Mouse (Mus musculus): ENCODE measurements around the gene Zfp936. TPM values are rescaled to one million over a fixed set of nuclear protein-coding genes. Genes with fewer than 3 reads are reported as not detected.
"Not testable (repeated sequence)": the region's sequence is repeated elsewhere in the genome, so short reads cannot be mapped to it uniquely, and the experiment has no call there.

Zfp936 gene
- polyA plus RNA-seq (2012; rRNA removed) = not detected in 2 replicates

GRCm38 (mm10) chr7:43113929-43114328 is at the start of gene Zfp936:
TSS of gene Zfp936 (plus strand) at chr7:43114229.
- DNase-seq (ENCODE audit: low spot score) = not testable (repeated sequence)

- no peak for DNase-seq (ENCODE audit: low spot score)
These were observed 36.2 kb upstream of the Zfp936 start for GRCm38 (mm10) chr7:43077831-43078230.

GRCm38 (mm10) chr7:43128691-43129090 is 14.7 kb downstream of the Zfp936 start:
- not testable (repeated sequence) for DNase-seq (ENCODE audit: low spot score)

- DNase-seq (ENCODE audit: low spot score) = not testable (repeated sequence)
These were observed 50.1 kb downstream of the Zfp936 start for GRCm38 (mm10) chr7:43164121-43164520.

GRCm38 (mm10) chr7:43167101-43167500 is 53.1 kb downstream of the Zfp936 start:
- not testable (repeated sequence) for DNase-seq (ENCODE audit: low spot score)

GRCm38 (mm10) chr7:43167811-43168210 is 53.8 kb downstream of the Zfp936 start:
- not testable (repeated sequence) for DNase-seq (ENCODE audit: low spot score)

GRCm38 (mm10) chr7:43168212-43168611 is 54.2 kb downstream of the Zfp936 start:
- DNase-seq (ENCODE audit: low spot score) = not testable (repeated sequence)

GRCm38 (mm10) chr7:43177003-43177702 is 63.1 kb downstream of the Zfp936 start:
- DNase-seq (ENCODE audit: low spot score) = no peak

- DNase-seq (ENCODE audit: low spot score) = not testable (repeated sequence)
These were observed 99.8 kb downstream of the Zfp936 start for GRCm38 (mm10) chr7:43213781-43214180.

Other genes starting within 250 kb of the Zfp936 start
- gene Gm2381, start 247.0 kb upstream of the Zfp936 start, polyA plus RNA-seq (2012; rRNA removed) = not detected in 2 replicates
- not detected in 2 replicates for gene Vmn2r63, start 180.4 kb upstream of the Zfp936 start, polyA plus RNA-seq (2012; rRNA removed)
- gene Gm9268, start 95.5 kb upstream of the Zfp936 start, polyA plus RNA-seq (2012; rRNA removed) = not detected in 2 replicates
- gene Zfp715, start 199.1 kb downstream of the Zfp936 start, polyA plus RNA-seq (2012; rRNA removed) = 11.9 and 13.1 TPM in 2 replicates
- gene Siglecf, start 237.1 kb downstream of the Zfp936 start, polyA plus RNA-seq (2012; rRNA removed) = 0.30 and 0.50 TPM in 2 replicates

Measured in urinary bladder, adult 2 months (tissue).